Mouse (Mus musculus): ENCODE data around the gene Hps1.
A peak's percentile ranks its signal among the peaks of the same experiment; 100 is the strongest.

Gene Hps1

GRCm38 (mm10) chr19:42716507-42716906 lies 63.3 kb downstream of the Hps1 start:
- DNase-seq, result no peak

GRCm38 (mm10) chr19:42713770-42714169 lies 66.0 kb downstream of the Hps1 start:
- peak; percentile 23 to 70 for DNase-seq
